In the genomic region with DNA sequence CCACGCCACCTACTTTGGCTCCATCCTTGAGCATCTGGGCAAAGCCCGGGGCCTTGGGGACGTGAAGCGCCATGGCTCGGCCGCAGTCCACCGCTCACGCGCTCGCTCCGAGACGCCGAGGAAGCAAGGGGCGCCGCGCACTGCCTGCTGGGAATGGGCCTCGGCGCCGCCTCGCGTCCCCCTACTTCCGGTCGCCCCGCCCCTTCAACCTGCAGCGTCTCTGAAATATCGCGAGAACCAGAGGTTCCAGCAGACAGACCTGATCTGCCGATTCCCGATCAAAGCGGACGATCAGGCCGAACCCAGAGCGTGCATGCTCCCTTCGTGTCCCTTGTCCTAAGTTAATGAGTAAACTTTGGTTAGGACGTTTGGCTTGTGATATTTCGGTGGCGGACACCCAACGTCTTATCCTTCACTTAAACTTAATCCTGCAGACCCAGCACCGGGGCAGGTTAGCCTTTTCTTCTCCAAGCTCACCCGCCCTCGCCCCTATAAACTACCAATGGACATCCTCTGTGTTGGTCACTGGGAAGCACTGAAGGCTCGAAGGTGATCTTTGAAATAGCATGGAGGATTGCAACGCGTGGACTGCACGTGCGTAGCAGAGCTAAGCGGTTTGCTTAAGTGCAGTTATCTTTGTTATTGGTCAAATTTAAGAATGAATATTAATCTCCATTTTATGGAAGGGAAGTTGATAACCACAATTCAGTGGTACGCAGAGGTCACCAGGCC, we compare ENCODE assay signal across 8 mouse cellular contexts. TPM values are rescaled to one million over a fixed set of nuclear protein-coding genes. Genes with fewer than 3 reads are reported as not detected.
A peak's percentile ranks its signal among the peaks of the same experiment; 100 is the strongest.
DNase-seq lines count a peak whose midpoint lies in the region; ATAC-seq and TF ChIP-seq lines count a peak whose summit lies in the region.

Gene Cct8 (minus strand): TSS at position 158 of the 732 bp plus-strand sequence.

- peak; percentile 95 for DNase-seq in ES-E14 (ENCODE audit: low read depth, low spot score)
- DNase-seq in cerebellum, adult 11-12 months: peak; percentile 96
- peak; percentile 92 for DNase-seq in heart, postnatal 25 days (ENCODE audit: low spot score)
- DNase-seq in layer of hippocampus, adult 18-20 months (ENCODE audit: low spot score in 2 of 2): peak; percentile 96 to 98
- DNase-seq in lung, adult 2 months: peak; percentile 95
- peak; percentile 92 to 94 for DNase-seq in thymus, adult 18-20 months

- no peaks in the 10 kb centered on the region for H3K9me3 ChIP-seq in ES-E14 (ENCODE audit: control insufficient read depth, insufficient read depth, low read depth, low read length)
- H3K9me3 ChIP-seq in forebrain, embryonic 15.5 days: no peaks in the 10 kb centered on the region

- H3K36me3 ChIP-seq in ES-E14 (ENCODE audit: control insufficient read depth, insufficient read depth, low read length, poor library complexity, severe bottlenecking): peaks cover 21% of the 10 kb centered on the region
- peaks cover 31% of the 10 kb centered on the region for H3K36me3 ChIP-seq in forebrain, embryonic 15.5 days

- intact Hi-C loops in heart, postnatal 25 days (cut with DNase I): loop anchor here (2.0 kb wide), 1 partner anchor 55 kb away; the partner anchor contains the start of gene Rwdd2b

- no peaks in the 10 kb centered on the region for H3K4me1 ChIP-seq in ES-E14 (ENCODE audit: control insufficient read depth in 2 of 2, insufficient read depth in 2 of 2, low read length in 2 of 2, poor library complexity in 1 of 2)
- H3K4me1 ChIP-seq in forebrain, embryonic 15.5 days: peaks cover 19% of the 10 kb centered on the region
- H3K4me1 ChIP-seq in lung, adult 2 months (ENCODE audit: control insufficient read depth, insufficient read depth, low read length): peaks cover 3% of the 10 kb centered on the region; the same call in 1 of the 2 replicates

- H3K4me2 ChIP-seq in forebrain, embryonic 15.5 days (replicated peaks): peak within 1 kb of the TSS; percentile 67

- 1% methylated on average over 48 of the region's 48 CpGs for WGBS in forebrain, embryonic 15.5 days
- 1% methylated on average over 48 of the region's 48 CpGs for WGBS in lung, adult 2 months

- H3K9ac ChIP-seq in ES-E14 (ENCODE audit: insufficient read depth, low read depth, low read length, poor library complexity, severe bottlenecking): peak within 1 kb of the TSS; percentile 99
- H3K9ac ChIP-seq in forebrain, embryonic 15.5 days (replicated peaks): peak within 1 kb of the TSS; percentile 93

- peak; percentile 96 for ATAC-seq in forebrain, embryonic 15.5 days (replicated peaks)
- peak; percentile 97 for ATAC-seq in neutrophil, adult 5-6 weeks (ENCODE audit: extremely low read depth, insufficient number of reproducible peaks, low FRiP score, poor library complexity, severe bottlenecking)

- H3K27ac ChIP-seq in ES-E14 (ENCODE audit: insufficient read depth, low read depth, low read length, poor library complexity, severe bottlenecking): peak within 1 kb of the TSS; percentile 76
- peak within 1 kb of the TSS; percentile 77 for H3K27ac ChIP-seq in forebrain, embryonic 15.5 days (replicated peaks)

- in situ Hi-C loops in ES-E14 (cut with MboI; ENCODE audit: low sequenced_read_pairs in 2 of 2, unreplicated experiment in 2 of 2): no loop called here

- peak within 1 kb of the TSS; percentile 78 to 96 for H3K4me3 ChIP-seq in ES-E14 (ENCODE audit: insufficient read depth in 1 of 2, low read depth in 1 of 2, low read length in 2 of 2, poor library complexity in 1 of 2, severe bottlenecking in 1 of 2)
- H3K4me3 ChIP-seq in forebrain, embryonic 15.5 days: peak within 1 kb of the TSS; percentile 70
- H3K4me3 ChIP-seq in lung, adult 2 months (replicated peaks; ENCODE audit: extremely low read depth, low read depth, low read length): peak within 1 kb of the TSS; percentile 89

- H3K27me3 ChIP-seq in forebrain, embryonic 15.5 days: no peaks in the 10 kb centered on the region

- no peak for TF ChIP-seq CTCF in lung, adult 2 months (IDR thresholded peaks at IDR 0.05; ENCODE audit: insufficient read depth, low read length)

- peak; percentile 75 for TF ChIP-seq POLR2A in lung, adult 2 months (IDR thresholded peaks at IDR 0.05; ENCODE audit: borderline replicate concordance, extremely low read depth, low read depth, low read length)

TF ChIP-seq in ES-E14, 5 proteins besides CTCF, POLR2A, EP300 and RAD21:
- no peak for TF ChIP-seq MAFK (IDR thresholded peaks at IDR 0.05; ENCODE audit: insufficient read depth, low read depth, low read length)
- peak; percentile 100 for TF ChIP-seq CHD2 (IDR thresholded peaks at IDR 0.05; ENCODE audit: low read depth, low read length)
- TF ChIP-seq HCFC1 (IDR thresholded peaks at IDR 0.05; ENCODE audit: borderline replicate concordance, insufficient read depth, low read length): peak; percentile 82; the same call in 1 of the 2 replicates
TF ChIP-seq in ES-E14: peak in this region for 2.

RNA-seq across cellular contexts. Expression of gene Cct8, which starts in this region (rescaled TPM):
- total RNA-seq in ES-E14 (2012; rRNA removed): 271 and 355 TPM in 2 replicates
- polyA plus RNA-seq in forebrain, embryonic 15.5 days (2015; fragmentation: Nextera tagmentation; extraction: Ambion mirVana): 454 and 460 TPM in 2 replicates
- 100 to 1,000 TPM; 144 to 174 TPM for total RNA-seq in heart, postnatal 25 days (2021)
- total RNA-seq in layer of hippocampus, adult 18-20 months (2021): 100 to 1,000 TPM; 175 to 180 TPM
- 13.8 and 23.5 TPM in 2 replicates for polyA plus RNA-seq in lung, adult 2 months (2012; rRNA removed)
- 182 and 194 TPM in 2 replicates for total RNA-seq in neutrophil, adult 5-6 weeks (2017)

Comparison
In these comparisons a context has a peak if more than half of its experiments do, and no peak if none do; other contexts are left out.
1. Peak in every context shown above with its lines: DNase-seq, ATAC-seq, H3K4me3 ChIP-seq and H3K27ac ChIP-seq.
2. RNA of gene Cct8 (polyA plus RNA-seq): 454 to 460 TPM in forebrain, embryonic 15.5 days; 13.8 to 23.5 TPM in lung, adult 2 months; every median in the first group is over 10 times any median in the second.